Mouse (Mus musculus): Measurements from ENCODE around the gene Phb2.

DNA sequence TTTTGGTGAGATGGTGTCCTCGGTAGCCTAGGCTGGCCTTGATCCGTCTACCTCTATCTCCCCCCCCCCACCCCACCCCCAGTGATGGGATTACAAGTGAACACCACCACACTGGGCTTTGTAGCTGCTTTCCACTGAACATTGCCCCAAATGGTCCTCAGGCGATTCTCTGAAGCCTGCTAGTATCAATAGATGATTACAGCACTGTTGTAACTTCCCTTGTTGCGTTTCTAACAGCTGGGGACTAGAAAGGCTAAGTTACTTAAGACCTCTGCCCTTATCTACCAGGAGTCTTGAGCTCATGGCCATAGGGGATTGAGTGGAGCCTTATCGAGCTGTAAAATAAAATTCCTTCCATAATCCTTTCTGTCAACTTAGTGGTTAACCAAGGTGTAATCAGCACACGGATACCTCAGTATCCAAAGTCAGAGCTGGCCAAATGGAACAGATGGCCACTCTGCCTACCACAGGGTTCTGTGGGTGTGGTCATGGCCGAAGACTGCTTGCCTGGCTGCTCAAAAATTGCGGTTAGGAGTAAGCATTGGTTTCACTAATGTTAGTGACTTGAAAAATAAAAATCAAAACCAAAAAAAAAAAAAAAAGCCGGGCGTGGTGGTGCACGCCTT is 42.8 kb upstream of the Phb2 start:
- TF ChIP-seq POLR2A (IDR thresholded peaks at IDR 0.05; ENCODE audit: extremely low read depth, insufficient read depth, low read length) (no peak), CTCF (IDR thresholded peaks at IDR 0.05; ENCODE audit: extremely low read depth, insufficient read depth, low read length) (no peak)

Data from cortical plate, adult 2 months (tissue).